Mouse (Mus musculus): ENCODE results near the gene Wfdc15a. TPM values are rescaled to one million over a fixed set of nuclear protein-coding genes. Genes with fewer than 3 reads are reported as not detected.

The Wfdc15a gene
- total and polyA plus RNA-seq, 3 experiments, result not detected

DNA sequence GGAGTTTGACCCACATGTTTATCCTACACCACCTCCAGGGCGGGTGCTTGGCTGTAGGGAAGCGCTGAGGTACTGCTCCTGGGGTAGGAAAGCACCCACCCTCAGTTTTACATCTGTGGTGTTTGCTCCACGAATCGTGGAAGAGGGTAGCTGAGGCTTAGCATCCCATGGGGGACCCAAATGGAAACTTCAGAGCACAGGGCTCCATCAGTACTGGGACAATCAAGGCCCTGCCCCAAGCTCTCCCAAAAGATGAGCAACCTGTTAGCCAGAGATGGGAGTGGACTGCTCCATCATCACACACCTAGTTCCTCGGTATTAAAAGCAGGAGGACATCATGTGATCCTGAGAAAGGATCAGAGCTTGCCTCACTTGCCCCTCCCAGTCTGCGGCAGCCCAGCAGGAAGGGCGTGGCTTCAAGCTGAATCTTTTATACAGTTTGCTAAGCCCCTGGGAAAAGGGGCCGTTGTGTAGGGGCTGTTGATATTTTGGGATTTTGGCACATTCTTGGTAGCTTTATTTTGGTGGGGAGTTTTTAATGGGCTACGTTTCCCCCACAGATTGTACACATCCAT lies 15.7 kb downstream of the Wfdc15a start:
- DNase-seq (ENCODE audit: low read depth, low spot score), result peak; percentile 48
- Histone ChIP-seq H3K4me3 (ENCODE audit: control insufficient read depth in 1 of 2, insufficient read depth in 1 of 2, low read depth in 2 of 2, low read length in 2 of 2) (0 out of 4 replicates have a peak overlapping the region, but pooled peaks of 1 of the 2 experiments have one; percentile 20), H3K27ac (ENCODE audit: control insufficient read depth, low read depth, low read length) (no peak overlapping the region), H3K36me3 (ENCODE audit: control insufficient read depth in 1 of 2, insufficient read depth in 2 of 2, low read length in 2 of 2) (peaks cover 0 to 5% of the 10 kb centered on the region in 2 experiments; a peak in 2 of 4 replicates), H3K9ac (ENCODE audit: control insufficient read depth, low read depth, low read length, poor library complexity, severe bottlenecking) (no peak overlapping the region; the same call in 1 of the 2 replicates), H3K27me3 (ENCODE audit: control insufficient read depth in 1 of 2, insufficient read depth in 2 of 2, low read length in 2 of 2) (no peaks in the 10 kb centered on the region; a peak in 1 of 4 replicates), H3K4me1 (ENCODE audit: control insufficient read depth in 1 of 2, insufficient read depth in 2 of 2, low read length in 2 of 2) (peaks cover 2 to 8% of the 10 kb centered on the region in 2 experiments), H3K9me3 (replicated peaks; ENCODE audit: insufficient read depth, low read length) (no peaks in the 10 kb centered on the region), H3K79me2 (ENCODE audit: control insufficient read depth, insufficient read depth, low read length, poor library complexity) (no peaks in the 10 kb centered on the region)
- TF ChIP-seq GATA1 (IDR thresholded peaks at IDR 0.05; ENCODE audit: low read depth, low read length) (no peak), USF1 (IDR thresholded peaks at IDR 0.05; ENCODE audit: low read depth, low read length) (peak; percentile 38; the same call in 1 of the 2 replicates), RAD21 (IDR thresholded peaks at IDR 0.05; ENCODE audit: low read depth, low read length) (no peak), ELF1 (IDR thresholded peaks at IDR 0.05; ENCODE audit: low read depth, low read length) (no peak)

DNA sequence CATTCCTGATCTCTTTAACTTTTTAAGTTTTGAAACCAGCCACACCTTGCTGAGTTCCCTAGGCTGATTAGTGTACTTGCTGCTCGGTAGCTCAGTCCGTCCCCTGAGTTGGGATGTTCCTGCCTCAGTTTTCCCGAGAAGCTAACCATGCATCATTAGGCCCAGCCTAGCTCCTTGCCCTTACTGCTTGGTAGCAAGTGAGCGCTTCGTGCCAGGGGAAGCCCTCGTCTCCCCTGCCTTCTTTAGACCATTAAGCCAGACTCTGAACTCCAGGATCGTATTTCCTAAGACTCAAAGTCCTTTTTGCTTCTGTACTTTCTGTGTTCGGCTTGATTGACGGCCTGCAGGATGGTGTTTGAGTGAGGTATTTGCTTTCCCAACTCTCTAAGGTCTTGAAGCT lies 16.6 kb downstream of the Wfdc15a start:
- no peak for DNase-seq (ENCODE audit: low read depth, low spot score)
- Histone ChIP-seq H3K36me3 (ENCODE audit: control insufficient read depth in 1 of 2, insufficient read depth in 2 of 2, low read length in 2 of 2) (peaks cover 0 to 5% of the 10 kb centered on the region in 2 experiments; a peak in 2 of 4 replicates), H3K4me1 (ENCODE audit: control insufficient read depth in 1 of 2, insufficient read depth in 2 of 2, low read length in 2 of 2) (peaks cover 2 to 8% of the 10 kb centered on the region in 2 experiments), H3K9ac (ENCODE audit: control insufficient read depth, low read depth, low read length, poor library complexity, severe bottlenecking) (no peak overlapping the region), H3K79me2 (ENCODE audit: control insufficient read depth, insufficient read depth, low read length, poor library complexity) (no peaks in the 10 kb centered on the region), H3K27me3 (ENCODE audit: control insufficient read depth in 1 of 2, insufficient read depth in 2 of 2, low read length in 2 of 2) (no peaks in the 10 kb centered on the region; a peak in 1 of 4 replicates), H3K9me3 (replicated peaks; ENCODE audit: insufficient read depth, low read length) (no peaks in the 10 kb centered on the region), H3K4me3 (ENCODE audit: control insufficient read depth in 1 of 2, insufficient read depth in 1 of 2, low read depth in 2 of 2, low read length in 2 of 2) (no peak overlapping the region), H3K27ac (ENCODE audit: control insufficient read depth, low read depth, low read length) (no peak overlapping the region)
- TF ChIP-seq MYC (IDR thresholded peaks at IDR 0.05; ENCODE audit: low read depth, low read length), result no peak
- no peak for TF ChIP-seq GABPA (IDR thresholded peaks at IDR 0.05; ENCODE audit: low read depth, low read length)
- no peak for TF ChIP-seq POLR2AphosphoS5 (IDR thresholded peaks at IDR 0.05; ENCODE audit: borderline replicate concordance, low read depth, low read length)
- TF ChIP-seq ZMIZ1 (IDR thresholded peaks at IDR 0.05; ENCODE audit: low read depth, low read length), result no peak
- TF ChIP-seq MEF2A (IDR thresholded peaks at IDR 0.05; ENCODE audit: extremely low read depth, insufficient replicate concordance, low read depth, low read length, poor library complexity, severe bottlenecking), result no peak
- no peak for TF ChIP-seq MAZ (IDR thresholded peaks at IDR 0.05; ENCODE audit: low read depth, low read length)
- no peak for TF ChIP-seq USF2 (IDR thresholded peaks at IDR 0.05; ENCODE audit: borderline replicate concordance in 1 of 2, insufficient read depth in 1 of 2, low read depth in 1 of 2, low read length in 2 of 2)
- no peak for TF ChIP-seq TBP (IDR thresholded peaks at IDR 0.05; ENCODE audit: low read depth, low read length)

Data from MEL (cell line).